Mouse (Mus musculus) liver, embryonic 14.5 days (tissue): ENCODE measurements around the gene Pi4kb.

Experiments used
- CTCF ChIP-seq: IDR thresholded peaks from 2 replicates; pipeline ENCODE4 v1.5.1; 2016; ENCODE audit warnings: antibody characterized with exemption, low read depth, control low read depth
- EP300 ChIP-seq: IDR thresholded peaks from 2 replicates; pipeline ENCODE4 v1.6.1; 2016; ENCODE audit warnings: antibody characterized with exemption, low read depth

DNA sequence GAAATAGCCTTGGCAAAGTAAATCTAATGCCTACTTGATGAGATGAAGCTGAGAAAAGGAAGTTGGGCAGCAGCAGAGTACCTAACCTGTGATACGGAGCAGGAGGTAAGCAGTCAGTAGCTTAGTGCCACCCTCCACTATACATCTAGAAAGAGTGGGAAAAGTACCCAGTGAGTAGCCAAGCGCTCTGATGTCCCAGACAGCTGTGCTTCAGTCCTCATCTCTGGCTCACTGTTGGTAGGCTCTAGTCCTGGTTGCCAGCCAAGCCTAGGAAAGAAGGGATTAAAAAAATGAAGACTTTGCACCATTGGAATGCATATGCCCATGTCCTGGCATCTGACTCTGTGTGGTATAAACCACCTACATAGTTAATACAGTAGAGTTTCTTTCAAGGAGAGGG, 11.0 kb downstream of the Pi4kb start:
- TF ChIP-seq CTCF: no peak
- TF ChIP-seq EP300: no peak
